ENCODE assay signal across 11 mouse cellular contexts in genomic region chr15:32610776-32611175, GRCm38 (mm10).
DNase-seq lines count a peak whose midpoint lies in the region; ATAC-seq lines count a peak whose summit lies in the region.
"Had no signal": no experiment of that assay in that cellular context is flagged by ENCODE, and none has a peak within 500 bp of the region (broad histone marks: within the 10 kb centered on the region; RNA-seq: fewer than 3 reads in every experiment).

No protein-coding gene starts in this region.

- 71% methylated on average over 2 of the region's 2 CpGs for WGBS in embryonic facial prominence, embryonic 14.5 days
- WGBS in embryonic facial prominence, embryonic 10.5 days = 82% methylated on average over 2 of the region's 2 CpGs

- no peak overlapping the region for H3K4me2 ChIP-seq in embryonic facial prominence, embryonic 14.5 days (ENCODE audit: low read depth, low read length)
- H3K4me2 ChIP-seq: limb, embryonic 12.5 days; midbrain, embryonic 15.5 days had no signal

- H3K27ac ChIP-seq in embryonic facial prominence, embryonic 14.5 days (replicated peaks; ENCODE audit: low read depth, low read length) = no peak overlapping the region
- H3K27ac ChIP-seq in embryonic facial prominence, embryonic 10.5 days (replicated peaks) = no peak overlapping the region
- H3K27ac ChIP-seq: forebrain, embryonic 10.5 days; limb, embryonic 12.5 days; midbrain, embryonic 15.5 days had no signal

- H3K36me3 ChIP-seq in embryonic facial prominence, embryonic 14.5 days (ENCODE audit: control insufficient read depth, insufficient read depth, low read length) = no peaks in the 10 kb centered on the region
- H3K36me3 ChIP-seq in embryonic facial prominence, embryonic 10.5 days (replicated peaks) = no peaks in the 10 kb centered on the region
- H3K36me3 ChIP-seq: forebrain, embryonic 10.5 days; limb, embryonic 12.5 days; midbrain, embryonic 15.5 days had no signal

- peak; percentile 76 for DNase-seq in embryonic facial prominence, embryonic 14.5 days (ENCODE audit: low spot score)
- no peak for DNase-seq in embryonic facial prominence, embryonic 10.5 days (ENCODE audit: low spot score)
- peak; percentile 24 to 37 for DNase-seq in left cerebral cortex, postnatal 10 days (ENCODE audit: extremely low spot score in 1 of 2, low spot score in 2 of 2)
- no peak for DNase-seq in left cerebral cortex, postnatal 36 days (ENCODE audit: low spot score in 2 of 2)
- peak; percentile 36 for DNase-seq in brain, adult 2 months (ENCODE audit: low read depth, low spot score)
- peak; percentile 58 to 66 for DNase-seq in kidney, adult 8-10 months
- no peak for DNase-seq in thymus, adult 18-20 months
- no peak for DNase-seq in liver

- ATAC-seq in embryonic facial prominence, embryonic 14.5 days (ENCODE audit: low read depth) = peak; percentile 47; the same call in 1 of the 2 replicates
- ATAC-seq: midbrain, embryonic 15.5 days had no signal

- no peaks in the 10 kb centered on the region for H3K27me3 ChIP-seq in embryonic facial prominence, embryonic 14.5 days (replicated peaks; ENCODE audit: control insufficient read depth, insufficient read depth, low read length)
- no peaks in the 10 kb centered on the region for H3K27me3 ChIP-seq in embryonic facial prominence, embryonic 10.5 days (replicated peaks; ENCODE audit: low read depth, poor library complexity, severe bottlenecking)
- H3K27me3 ChIP-seq: limb, embryonic 12.5 days; midbrain, embryonic 15.5 days had no signal

- H3K4me1 ChIP-seq in embryonic facial prominence, embryonic 14.5 days (ENCODE audit: control insufficient read depth, insufficient read depth, low read length) = peaks cover 3% of the 10 kb centered on the region; the same call in 1 of the 2 replicates
- no peaks in the 10 kb centered on the region for H3K4me1 ChIP-seq in embryonic facial prominence, embryonic 10.5 days
- H3K4me1 ChIP-seq: forebrain, embryonic 10.5 days; limb, embryonic 12.5 days; midbrain, embryonic 15.5 days had no signal

- no peak overlapping the region for H3K9ac ChIP-seq in embryonic facial prominence, embryonic 14.5 days (ENCODE audit: low read depth, low read length)
- H3K9ac ChIP-seq: limb, embryonic 12.5 days; midbrain, embryonic 15.5 days had no signal

- H3K9me3 ChIP-seq in embryonic facial prominence, embryonic 14.5 days (ENCODE audit: control insufficient read depth, low read length) = no peaks in the 10 kb centered on the region
- no peaks in the 10 kb centered on the region for H3K9me3 ChIP-seq in embryonic facial prominence, embryonic 10.5 days
- H3K9me3 ChIP-seq: forebrain, embryonic 10.5 days; limb, embryonic 12.5 days; midbrain, embryonic 15.5 days had no signal

- no peak overlapping the region for H3K4me3 ChIP-seq in embryonic facial prominence, embryonic 14.5 days (ENCODE audit: low read depth, low read length)
- H3K4me3 ChIP-seq in embryonic facial prominence, embryonic 10.5 days = no peak overlapping the region
- H3K4me3 ChIP-seq: forebrain, embryonic 10.5 days; limb, embryonic 12.5 days; midbrain, embryonic 15.5 days had no signal

- intact Hi-C loops in left cerebral cortex, postnatal 10 days (cut with DNase I) = no loop called here
- intact Hi-C loops in left cerebral cortex, postnatal 36 days (cut with DNase I) = no loop called here

Comparison
In these comparisons a context has a peak if more than half of its experiments do, and no peak if none do; other contexts are left out.
1. DNase-seq: peak in embryonic facial prominence, embryonic 14.5 days (single experiment), left cerebral cortex, postnatal 10 days (2 of 2), brain, adult 2 months (single experiment) and kidney, adult 8-10 months (2 of 2); none in embryonic facial prominence, embryonic 10.5 days (single experiment), left cerebral cortex, postnatal 36 days (0 of 2), thymus, adult 18-20 months (0 of 2) and liver (single experiment).